Mouse (Mus musculus): ENCODE data around the gene Nxpe3.
A peak's percentile ranks its signal among the peaks of the same experiment; 100 is the strongest.
"Not testable (repeated sequence)": the region's sequence is repeated elsewhere in the genome, so short reads cannot be mapped to it uniquely, and the experiment has no call there.

The Nxpe3 gene

GRCm38 (mm10) chr16:55890346-55891136, 4.5 kb downstream of the Nxpe3 start:
- DNase-seq (ENCODE audit: low spot score in 2 of 2) = no peak

GRCm38 (mm10) chr16:55889451-55889850, 5.6 kb downstream of the Nxpe3 start:
- no peak for DNase-seq (ENCODE audit: low spot score in 2 of 2)

GRCm38 (mm10) chr16:55888584-55888960, 6.5 kb downstream of the Nxpe3 start:
- no peak for DNase-seq (ENCODE audit: low spot score in 2 of 2)

GRCm38 (mm10) chr16:55887814-55888583, 7.1 kb downstream of the Nxpe3 start:
- DNase-seq (ENCODE audit: low spot score in 2 of 2) = no peak

GRCm38 (mm10) chr16:55884246-55884645, 10.8 kb downstream of the Nxpe3 start:
- no peak for DNase-seq (ENCODE audit: low spot score in 2 of 2)

GRCm38 (mm10) chr16:55876025-55876424, 19.1 kb downstream of the Nxpe3 start:
- no peak for DNase-seq (ENCODE audit: low spot score in 2 of 2)

- no peak for DNase-seq (ENCODE audit: low spot score in 2 of 2)
Measured at GRCm38 (mm10) chr16:55863832-55864231, 31.3 kb downstream of the Nxpe3 start.

GRCm38 (mm10) chr16:55863149-55863815, 31.8 kb downstream of the Nxpe3 start:
- peak; percentile 41 to 51 for DNase-seq (ENCODE audit: low spot score in 2 of 2)

GRCm38 (mm10) chr16:55861104-55861503, 34.0 kb downstream of the Nxpe3 start:
- DNase-seq (ENCODE audit: low spot score in 2 of 2) = no peak

GRCm38 (mm10) chr16:55859421-55859820, 35.7 kb downstream of the Nxpe3 start:
- DNase-seq (ENCODE audit: low spot score in 2 of 2) = not testable (repeated sequence)

- peak; percentile 36 to 71 for DNase-seq (ENCODE audit: low spot score in 2 of 2)
Measured at GRCm38 (mm10) chr16:55858465-55858864, 36.6 kb downstream of the Nxpe3 start.

GRCm38 (mm10) chr16:55852943-55853727, 42.0 kb downstream of the Nxpe3 start:
- DNase-seq (ENCODE audit: low spot score in 2 of 2) = peak; percentile 52 to 76

- no peak for DNase-seq (ENCODE audit: low spot score in 2 of 2)
Measured at GRCm38 (mm10) chr16:55852515-55852914, 42.6 kb downstream of the Nxpe3 start.

GRCm38 (mm10) chr16:55850485-55850884, 44.6 kb downstream of the Nxpe3 start:
- DNase-seq (ENCODE audit: low spot score in 2 of 2) = no peak

- no peak for DNase-seq (ENCODE audit: low spot score in 2 of 2)
Measured at GRCm38 (mm10) chr16:55847679-55848078, 47.4 kb downstream of the Nxpe3 start.

- no peak for DNase-seq (ENCODE audit: low spot score in 2 of 2)
Measured at GRCm38 (mm10) chr16:55844847-55845246, 50.2 kb downstream of the Nxpe3 start.

GRCm38 (mm10) chr16:55843919-55844318, 51.2 kb downstream of the Nxpe3 start:
- no peak for DNase-seq (ENCODE audit: low spot score in 2 of 2)

- no peak for DNase-seq (ENCODE audit: low spot score in 2 of 2)
Measured at GRCm38 (mm10) chr16:55843134-55843533, 52.0 kb downstream of the Nxpe3 start.

- DNase-seq (ENCODE audit: low spot score in 2 of 2) = no peak
Measured at GRCm38 (mm10) chr16:55841506-55841905, 53.6 kb downstream of the Nxpe3 start.

- peak; percentile 64 to 81 for DNase-seq (ENCODE audit: low spot score in 2 of 2)
Measured at GRCm38 (mm10) chr16:55838510-55839474, 56.3 kb downstream of the Nxpe3 start, which contains the start of gene Nfkbiz. TSS of gene Nfkbiz (minus strand) at chr16:55838899.
